Mouse (Mus musculus) frontal cortex, postnatal 25 days (tissue): ENCODE results near the gene Slc25a41.

Source experiments
- DNase-seq, 2 experiments: peaks; one replicate each; pipeline ENCODE4 v3.0.0; 2022; ENCODE audit warnings: low spot score in 2 of 2

Slc25a41 gene

DNA sequence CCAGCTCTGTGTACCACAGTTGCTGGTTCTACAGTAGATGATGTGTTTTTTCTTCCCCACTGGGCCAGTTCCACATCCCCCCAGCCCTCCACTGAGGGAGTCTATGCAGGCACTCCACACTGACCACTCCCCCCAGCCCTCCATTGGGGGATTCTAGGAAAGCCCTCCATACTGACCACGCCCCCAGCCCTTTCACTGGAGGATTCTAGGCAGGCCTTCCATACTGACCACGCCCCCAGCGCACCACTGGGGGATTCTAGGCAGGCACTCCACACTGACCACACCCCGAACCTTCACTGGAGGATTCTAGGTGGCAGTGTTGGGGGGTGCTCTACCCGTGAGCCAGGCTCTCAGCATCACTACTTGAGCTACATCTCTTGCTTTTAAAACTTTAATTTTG, 6.0 kb upstream of the Slc25a41 start:
- no peak for DNase-seq

DNA sequence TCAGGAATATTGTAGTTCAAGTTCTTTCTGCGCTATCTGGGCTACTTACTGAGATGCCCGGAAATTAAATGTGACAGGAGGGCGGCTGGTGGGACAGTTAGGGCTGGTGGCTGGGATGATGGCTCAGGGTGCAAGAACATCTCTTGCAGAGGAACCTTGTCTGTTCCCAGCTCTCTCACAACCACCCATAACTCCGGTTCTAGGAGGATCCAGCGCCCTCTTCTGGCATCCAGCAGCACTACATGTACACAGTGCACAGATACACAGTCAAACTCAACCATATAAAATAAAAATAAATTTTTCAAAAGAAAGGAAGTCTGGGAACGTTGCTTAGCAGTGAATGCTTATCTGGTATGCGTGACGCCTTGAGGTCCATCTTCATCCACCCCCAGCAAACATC, 2.5 kb downstream of the Slc25a41 start:
- DNase-seq = no peak

DNA sequence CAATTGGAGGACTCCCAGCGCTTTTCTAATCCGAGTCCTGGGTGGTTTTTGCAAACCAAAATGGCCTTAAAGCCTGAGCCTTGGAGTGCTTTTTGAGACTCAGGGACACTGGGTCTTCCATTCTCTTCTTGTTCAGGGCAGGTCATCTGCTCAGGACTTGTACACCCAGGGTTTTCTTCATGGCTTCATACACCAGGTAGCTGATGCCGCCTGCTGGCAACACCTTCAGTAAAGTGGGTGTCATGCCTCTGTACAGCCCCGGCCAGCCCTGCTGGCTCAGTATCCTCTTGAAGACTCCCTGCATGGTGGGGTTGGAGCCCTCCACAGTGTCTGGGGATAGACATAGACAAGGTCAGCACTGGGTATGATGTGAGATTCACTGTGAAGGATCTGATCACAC, 8.6 kb downstream of the Slc25a41 start:
- no peak for DNase-seq

DNA sequence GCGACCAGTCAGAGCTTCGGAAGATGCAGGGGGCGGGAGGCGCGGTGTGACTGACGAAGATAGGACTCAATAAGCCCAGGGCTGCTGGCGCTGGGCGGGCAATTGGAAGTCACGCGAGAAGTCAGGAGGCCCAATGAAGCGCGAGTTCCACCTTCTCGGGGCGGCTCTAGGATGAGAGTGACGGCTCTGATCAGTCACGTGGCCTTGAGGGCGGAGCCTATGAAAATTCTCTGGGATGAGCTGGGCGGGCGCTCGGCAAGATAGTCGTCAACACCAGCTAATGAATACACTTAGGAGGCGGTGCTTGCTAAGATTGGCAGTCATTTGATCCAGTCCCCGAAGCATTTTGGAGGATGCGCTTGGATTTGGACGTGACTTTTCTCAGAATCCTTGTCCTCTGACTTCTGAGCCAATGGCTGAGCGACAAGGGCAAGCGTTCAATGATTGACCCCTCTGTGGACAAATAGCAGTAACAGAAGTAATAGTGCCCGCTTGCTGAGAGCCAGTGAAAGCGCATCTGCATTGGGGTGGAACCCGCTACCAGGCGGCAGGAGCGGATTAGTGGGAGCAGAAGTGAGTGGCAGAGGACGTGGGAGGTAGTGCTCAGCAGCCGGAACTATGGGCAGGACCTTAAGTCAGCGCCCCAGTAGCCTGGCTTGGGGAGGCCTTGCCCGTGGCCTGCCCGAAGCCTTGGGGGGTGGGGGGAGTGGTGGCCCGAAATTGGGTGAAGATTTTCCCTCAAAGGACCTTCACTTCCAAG, 9.6 kb downstream of the Slc25a41 start:
- peak; percentile 98 to 99 for DNase-seq

DNA sequence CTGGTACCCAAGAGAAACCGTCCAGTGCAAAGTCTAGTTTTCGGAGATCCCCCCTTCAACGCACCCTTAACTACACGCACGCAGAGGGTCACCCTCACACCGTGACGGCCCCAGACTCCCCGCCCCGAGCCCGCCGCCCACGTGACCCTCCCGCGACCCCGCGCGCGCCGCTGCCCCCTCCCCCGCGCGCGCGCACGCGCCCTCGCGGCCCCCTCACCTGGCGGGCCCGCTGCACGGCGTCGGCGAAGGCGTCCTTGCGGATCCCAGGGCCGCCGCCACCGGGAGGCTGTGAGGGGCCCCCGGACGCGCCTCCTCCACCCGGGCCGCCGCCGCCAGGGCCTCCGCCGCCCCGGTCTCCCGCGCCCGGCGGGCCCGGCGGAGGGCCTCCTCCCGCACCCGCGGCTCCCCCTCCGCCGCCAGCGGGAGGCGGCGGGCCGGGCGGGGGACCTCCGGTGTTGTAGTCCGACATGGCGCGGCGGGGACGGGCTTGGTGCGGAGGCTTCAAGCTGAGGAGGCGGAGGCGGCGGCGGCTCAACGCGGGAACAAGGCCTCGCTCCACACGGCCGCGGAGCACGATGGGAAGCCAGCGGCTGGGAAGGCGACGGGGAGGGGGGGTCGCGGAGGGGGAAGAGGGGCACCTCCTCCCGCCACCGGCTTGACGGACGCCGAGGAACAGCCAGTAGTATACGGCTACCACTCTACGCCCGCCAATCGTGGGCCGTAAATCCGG, 10.4 kb downstream of the Slc25a41 start, which contains the start of gene Khsrp:
Gene Khsrp, minus strand, starts transcription at position 592 of the 730 bp plus-strand sequence.
- DNase-seq = no peak

DNA sequence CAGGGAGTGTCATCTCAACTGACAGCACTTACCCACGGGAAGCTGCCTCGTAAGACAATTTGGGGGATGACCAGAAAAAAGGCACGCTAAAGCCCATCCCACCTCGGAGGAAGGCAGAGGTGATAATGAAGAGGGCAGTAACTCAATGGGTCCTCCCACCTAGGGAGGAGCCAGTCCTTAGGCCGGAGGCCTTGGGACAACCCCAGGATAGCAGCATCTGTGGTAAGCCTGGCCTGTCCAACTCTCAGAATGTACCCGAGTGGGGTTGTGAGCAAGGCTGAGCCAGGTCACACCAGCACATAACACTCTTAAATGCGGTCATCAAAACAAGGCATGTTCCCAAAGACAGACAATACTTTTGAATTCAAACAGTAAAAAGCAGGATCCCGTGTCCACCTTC, 11.8 kb downstream of the Slc25a41 start:
- no peak for DNase-seq

DNA sequence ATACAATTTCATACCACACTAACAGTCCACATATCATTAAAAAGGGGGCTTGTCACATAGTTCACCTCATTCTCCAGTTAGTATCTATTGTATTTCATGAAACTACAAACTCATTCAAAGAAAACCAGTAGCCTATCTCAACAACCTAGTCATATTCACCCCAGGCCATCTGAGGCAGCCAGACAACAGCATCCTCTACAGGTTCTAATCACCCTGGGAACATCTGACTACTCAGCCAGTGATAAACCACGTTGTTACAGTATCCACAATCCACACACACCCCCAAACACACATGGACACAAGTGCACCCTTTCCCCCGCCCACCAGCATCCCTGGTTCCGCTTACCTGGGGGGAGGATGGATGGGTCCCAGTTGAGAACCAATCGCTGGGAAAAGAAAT, 14.0 kb downstream of the Slc25a41 start:
- DNase-seq = no peak

DNA sequence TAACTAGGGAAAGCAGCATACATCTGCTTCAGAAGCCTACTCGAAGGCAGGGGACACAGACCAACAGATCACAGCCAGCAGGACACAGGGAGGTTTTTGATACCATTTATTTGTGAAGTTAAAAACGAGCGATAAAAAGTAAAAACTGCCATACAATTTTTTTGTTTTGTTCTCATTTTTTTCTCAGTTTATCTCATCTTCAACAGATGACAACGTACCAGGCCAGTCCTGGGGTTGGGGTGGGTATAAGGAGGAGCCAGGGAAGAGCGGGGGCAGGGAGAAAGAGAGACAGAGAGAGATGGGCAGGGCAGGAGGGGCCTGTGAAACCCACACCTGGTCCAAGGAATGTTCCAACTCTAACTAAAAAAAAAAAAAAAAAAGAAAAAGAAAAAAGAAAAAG, 20.5 kb downstream of the Slc25a41 start:
- no peak for DNase-seq

DNA sequence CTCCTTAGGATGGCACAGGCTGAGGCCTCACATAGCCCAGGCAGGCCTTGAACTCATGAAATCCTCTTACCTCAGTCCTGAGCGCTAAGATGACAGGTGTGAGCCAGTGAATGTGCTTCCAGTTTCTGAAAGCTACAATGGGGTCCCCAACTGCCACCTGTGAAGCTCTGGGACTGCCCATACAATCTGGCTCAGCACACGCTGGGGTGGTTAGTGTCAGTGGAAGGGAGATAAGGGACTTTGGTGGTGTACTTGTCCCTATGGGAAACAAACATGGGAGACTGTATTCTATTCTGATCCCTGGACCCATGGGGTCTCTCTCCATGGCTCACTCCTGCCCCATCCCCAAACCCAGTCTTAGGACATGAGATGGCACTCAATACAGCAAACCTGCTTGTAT, 21.8 kb downstream of the Slc25a41 start:
- no peak for DNase-seq

DNA sequence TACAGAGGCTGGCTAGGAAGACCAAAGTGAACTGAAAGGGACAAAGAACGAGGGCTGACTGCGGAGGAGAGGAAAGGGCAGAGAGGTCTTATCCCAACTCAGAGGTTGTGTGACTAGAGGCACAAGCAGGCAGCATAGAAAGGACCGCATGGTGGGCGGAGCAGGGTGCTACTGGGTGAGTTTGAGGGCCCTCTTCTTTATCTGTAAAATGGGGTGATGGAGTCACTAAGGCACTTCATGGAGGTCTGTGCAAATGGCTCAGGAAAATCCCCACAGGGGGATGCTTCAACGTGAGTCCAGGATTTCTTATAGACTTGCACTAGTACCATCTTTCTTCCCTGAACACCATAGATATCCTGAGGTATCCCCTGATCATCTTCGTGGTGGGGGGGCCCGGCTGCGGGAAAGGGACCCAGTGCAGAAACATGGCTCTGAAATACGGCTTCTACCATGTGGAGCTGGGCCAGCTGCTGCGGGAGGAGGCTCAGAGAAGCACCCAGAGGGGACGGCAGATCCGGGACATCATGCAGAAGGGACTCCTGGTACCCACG, 29.1 kb downstream of the Slc25a41 start:
- no peak for DNase-seq

DNA sequence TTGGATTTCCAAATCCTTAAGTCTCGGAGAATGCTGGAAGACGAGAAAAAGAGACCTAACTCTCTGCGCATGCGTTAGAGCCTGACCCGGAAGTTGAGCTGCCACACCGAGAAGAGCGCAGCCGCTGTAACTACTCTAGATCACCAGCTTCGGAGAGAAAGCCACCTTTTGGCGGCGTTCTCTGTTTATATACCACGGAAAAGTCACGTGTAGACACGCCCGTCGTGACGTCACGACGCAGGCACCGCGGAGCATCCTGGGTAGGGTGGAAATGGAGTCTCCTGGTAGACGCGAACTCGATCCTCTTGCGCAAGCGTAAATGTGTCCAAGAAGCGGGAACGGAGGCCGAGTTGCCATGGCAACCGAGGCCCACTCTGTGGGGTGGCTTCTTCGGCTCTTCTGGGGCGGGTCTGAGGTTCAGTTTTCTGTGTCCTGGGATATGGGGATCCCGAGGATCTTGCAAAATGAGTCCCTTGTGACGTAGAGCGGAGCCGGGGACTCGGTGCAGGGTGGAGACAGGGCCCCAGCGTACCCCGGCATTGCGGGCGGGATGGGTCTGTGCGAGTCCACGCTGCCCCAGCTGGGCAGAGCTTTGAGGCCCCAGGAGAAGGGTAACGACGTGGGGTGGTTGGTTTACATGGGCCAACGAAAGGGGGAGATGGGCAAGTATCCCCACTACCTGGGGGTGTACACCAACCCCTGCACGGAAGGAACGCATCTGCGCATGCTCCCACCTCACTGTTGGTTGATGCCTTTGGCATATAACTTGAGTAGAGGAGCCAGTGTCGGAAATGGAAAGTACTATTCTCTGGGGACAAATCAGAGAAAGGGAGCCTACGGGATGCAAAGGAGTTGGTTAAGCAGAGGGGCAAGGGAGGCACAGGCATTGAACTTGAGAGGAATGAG, 30.0 kb downstream of the Slc25a41 start, which contains the start of the genes Gtf2f1 and Gm17949:
Gene Gtf2f1, minus strand, starts transcription at position 53 of the 906 bp plus-strand sequence.
Gene Gm17949, plus strand, starts transcription at position 234 of the 906 bp plus-strand sequence.
- peak; percentile 92 to 94 for DNase-seq

DNA sequence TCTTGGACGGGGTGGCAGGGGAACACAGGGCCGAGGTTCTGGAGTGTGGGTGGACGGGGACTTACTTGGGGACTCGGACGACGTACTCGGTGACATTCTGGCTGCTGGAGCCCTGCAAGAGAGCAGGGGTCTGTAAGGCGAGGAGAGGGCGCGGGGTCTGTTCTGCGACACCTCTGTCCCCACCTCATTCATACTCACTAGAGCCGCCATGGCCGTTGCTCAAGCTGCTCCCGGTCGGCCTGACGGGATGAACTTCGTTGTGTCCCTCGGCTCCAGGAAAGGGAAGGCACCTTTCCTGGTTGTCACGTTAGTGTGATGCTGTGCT, 30.6 kb downstream of the Slc25a41 start:
- no peak for DNase-seq

DNA sequence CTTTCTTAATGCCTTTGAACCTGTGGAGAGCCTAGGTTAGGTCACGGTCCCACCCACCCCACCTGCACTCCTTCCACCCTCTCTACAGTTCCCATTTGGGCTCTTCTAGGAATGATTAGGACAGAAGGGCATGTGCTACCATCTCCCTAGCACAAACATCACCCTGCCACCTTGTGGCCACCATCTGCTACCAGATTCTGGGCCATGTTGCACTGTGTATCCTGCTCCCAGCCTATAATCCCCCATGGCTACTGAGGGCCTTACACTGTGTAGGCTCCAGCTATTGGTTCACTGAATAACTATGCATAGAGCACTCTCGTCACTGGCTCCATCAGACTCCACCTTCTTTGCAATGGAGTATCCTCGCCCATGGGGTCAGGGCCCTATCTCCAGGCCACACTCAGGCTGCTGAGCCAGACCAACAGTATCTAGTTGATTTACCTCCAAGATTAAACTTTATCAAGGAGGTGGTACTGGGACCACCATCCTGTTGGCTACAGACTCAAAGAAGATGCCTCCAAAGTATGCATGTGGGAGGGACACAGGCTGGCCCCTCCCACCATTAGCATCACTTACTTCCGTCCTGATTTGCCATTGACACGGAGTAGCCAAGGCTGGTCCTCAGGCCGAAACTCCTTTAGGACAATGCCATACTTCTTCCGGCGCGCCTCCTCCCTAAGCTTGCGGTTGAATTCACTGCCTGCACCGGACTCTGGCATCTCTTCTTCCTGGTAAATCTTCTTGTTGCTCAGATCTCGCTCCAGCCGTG, 34.1 kb downstream of the Slc25a41 start:
- no peak for DNase-seq

DNA sequence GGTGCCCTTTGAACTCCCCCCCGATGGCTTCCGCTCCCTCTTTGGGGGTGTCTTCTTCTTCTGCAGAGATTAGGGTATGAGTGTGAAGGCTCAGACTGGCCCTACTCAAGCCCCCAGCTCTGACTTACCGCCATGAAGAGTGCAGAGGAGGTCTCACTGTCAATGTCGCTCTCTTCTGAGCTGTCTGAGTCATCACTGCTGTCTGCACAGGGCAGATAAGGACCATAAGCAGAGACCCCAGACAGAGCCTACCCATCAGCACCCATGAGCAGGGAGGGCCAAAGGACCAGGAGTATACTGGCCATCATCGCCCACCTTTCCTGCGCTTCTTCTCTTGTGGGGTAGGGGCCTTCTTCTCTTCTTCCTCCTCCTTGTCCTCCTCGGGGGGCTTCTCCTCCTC, 37.5 kb downstream of the Slc25a41 start:
- DNase-seq = no peak

DNA sequence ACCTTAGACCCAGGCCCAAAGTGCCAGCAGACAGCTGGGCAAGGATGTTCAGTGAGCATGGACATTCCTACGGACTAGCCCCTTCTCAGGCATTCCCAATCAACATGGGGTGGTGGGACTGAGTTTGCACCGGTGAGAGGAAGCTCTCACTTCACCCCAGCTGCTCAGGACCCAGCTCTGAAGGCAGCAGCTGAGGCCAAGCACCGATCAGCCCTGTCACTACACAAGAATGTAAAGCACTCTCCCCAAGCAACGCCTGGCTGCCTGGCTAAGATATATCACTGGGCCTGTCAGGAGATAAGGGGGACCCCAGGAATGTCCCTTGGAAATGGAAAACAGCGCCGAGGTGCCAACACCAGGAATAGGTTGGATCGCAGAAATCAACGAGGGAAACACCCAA, 40.2 kb downstream of the Slc25a41 start:
- DNase-seq = no peak

DNA sequence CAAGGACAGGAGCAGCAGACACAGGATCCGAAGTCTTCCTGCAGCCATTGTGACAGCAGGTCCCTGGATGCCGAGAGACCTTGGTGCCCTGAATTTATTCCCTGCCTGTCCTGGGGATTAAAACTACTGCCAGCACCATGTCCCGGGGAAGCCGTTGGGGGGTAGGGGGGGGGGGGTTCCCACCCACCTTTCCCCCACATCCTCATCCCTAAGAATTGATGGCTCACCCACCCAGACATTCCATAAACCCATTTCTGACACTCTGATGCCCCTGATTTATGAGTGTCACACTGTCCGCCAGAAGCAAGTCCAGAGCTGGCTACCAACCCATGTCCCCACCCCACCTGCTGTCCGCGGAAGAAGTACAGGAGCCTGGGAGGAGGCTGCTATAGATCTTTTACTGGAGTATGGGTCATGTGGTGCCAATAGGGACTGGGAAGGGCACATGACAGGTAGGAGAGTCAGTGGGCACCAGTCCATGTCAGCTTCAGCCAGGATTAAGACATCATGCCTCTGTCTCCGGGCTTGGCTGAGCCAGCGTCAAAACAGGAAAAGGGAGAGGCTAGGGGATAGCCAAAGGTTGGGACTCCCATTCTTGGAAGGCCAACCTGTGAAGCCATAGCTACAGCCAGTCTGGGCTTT, 41.4 kb downstream of the Slc25a41 start, which contains the start of gene Pspn:
Gene Pspn, minus strand, starts transcription at position 51 of the 642 bp plus-strand sequence.
- no peak for DNase-seq

DNA sequence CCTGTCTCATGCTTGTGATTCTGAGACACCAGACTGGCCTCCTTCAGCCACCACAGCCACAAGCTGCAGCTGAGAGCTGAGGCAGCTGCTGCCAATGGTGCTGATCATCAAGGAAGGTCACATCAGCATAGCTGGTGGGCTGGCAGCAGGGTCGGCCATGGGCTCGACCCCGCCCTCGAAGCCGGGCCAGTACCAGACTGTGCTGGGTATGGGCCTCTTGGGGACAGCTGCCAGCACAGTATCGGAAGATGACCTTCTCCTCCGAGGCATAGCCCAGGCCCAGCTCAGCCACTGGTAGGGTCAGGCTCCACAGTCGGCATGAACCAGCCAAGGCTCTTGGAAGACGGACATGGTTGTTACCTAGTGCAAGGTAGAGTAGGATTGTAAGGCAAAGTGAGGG, 42.0 kb downstream of the Slc25a41 start:
- DNase-seq = no peak

DNA sequence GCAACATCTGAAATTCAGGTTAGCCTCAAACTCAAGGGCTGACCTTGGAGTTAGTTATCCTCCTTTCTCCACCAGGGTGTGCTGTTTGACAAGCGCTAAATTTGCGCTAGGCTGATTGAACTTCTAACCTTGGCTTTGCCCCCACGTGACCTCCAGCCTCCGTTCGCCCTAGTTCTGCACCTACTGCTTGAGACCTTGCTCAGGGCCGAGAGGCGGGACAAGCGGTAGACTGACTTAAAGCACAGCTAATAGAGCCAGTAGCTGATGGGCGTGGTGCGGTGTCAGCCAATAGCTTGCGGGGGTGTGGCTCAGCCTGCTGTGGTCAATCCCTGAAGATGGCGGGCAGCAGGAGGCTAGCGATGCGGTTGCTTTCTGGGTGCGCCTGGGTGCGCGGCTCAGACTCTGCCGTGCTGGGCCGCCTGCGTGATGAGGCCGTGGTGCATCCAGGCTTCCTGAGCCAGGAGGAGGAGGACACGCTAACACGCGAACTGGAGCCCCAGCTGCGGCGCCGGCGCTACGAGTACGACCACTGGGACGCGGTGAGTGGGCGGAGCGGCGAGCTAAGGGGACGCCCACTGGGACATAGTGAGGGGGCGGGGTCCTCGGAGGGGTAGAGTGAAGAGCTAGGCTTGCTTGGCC, 44.3 kb downstream of the Slc25a41 start, which contains the start of gene Alkbh7:
Gene Alkbh7, plus strand, starts transcription at position 311 of the 639 bp plus-strand sequence.
- DNase-seq = peak; percentile 80 to 91

DNA sequence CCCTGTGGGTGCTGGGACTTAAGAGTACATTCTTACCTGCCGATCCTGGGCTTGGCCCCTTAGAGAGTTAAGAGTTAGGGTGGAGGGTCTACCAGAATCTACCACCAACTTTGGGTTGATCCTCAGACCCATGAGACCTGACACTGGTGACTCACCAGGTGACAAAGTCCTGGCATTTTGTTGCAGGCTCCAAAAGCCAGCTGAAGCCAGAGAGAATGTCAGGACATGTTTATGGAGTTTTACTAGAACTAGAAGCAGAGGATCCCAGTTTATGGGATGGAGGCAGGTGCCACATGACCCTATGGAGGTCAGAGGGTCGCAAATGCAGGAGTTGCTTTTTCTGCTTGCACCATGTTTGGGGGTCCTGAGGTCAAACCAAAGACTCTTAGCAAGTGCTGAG, 44.9 kb downstream of the Slc25a41 start:
- no peak for DNase-seq

DNA sequence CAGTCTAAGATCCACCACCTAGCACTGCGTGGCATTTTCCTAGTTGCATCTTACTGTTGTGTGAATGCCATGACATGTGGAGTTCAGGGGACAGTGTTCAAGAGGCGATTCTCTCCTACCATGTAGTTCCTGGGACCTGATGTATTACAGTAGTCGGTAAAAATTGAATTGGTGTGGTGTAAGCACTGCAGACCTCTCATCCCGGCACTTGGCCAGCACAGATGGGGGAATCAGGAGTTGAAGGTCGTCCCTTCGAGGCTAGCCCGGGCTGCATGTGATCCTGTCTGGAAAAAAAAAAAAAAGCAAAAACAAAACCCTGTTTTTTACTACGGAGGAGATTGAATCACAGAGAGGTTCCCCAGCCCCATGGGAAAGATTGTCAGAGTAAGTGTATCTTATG, 46.4 kb downstream of the Slc25a41 start:
- no peak for DNase-seq
